Mouse (Mus musculus) CH12.LX (cell line): ENCODE results near the gene Pde4dip. TPM values are rescaled to one million over a fixed set of nuclear protein-coding genes. Genes with fewer than 3 reads are reported as not detected.

Experiments
- DNase-seq: peaks from one replicate; pipeline ENCODE4 v3.0.0-alpha.2; 2013; ENCODE audit errors: extremely low read depth
- H3K27ac ChIP-seq: 2 replicates; pipeline ENCODE4 v1.5.1; 2012; ENCODE audit warnings: low read depth, mild to moderate bottlenecking, control low read depth, moderate library complexity; ENCODE audit not compliant: insufficient read depth
- H3K27me3 ChIP-seq: replicated peaks from 2 replicates; pipeline ENCODE3; 2012; ENCODE audit warnings: inconsistent platforms
- H3K36me3 ChIP-seq, 2 experiments: replicated peaks in 1 of 2; 2 replicates each; pipeline versions ENCODE3 to v1.6.1; 2012; ENCODE audit warnings: inconsistent platforms in 1 of 2, low read length in 1 of 2, mild to moderate bottlenecking in 1 of 2, mixed read lengths in 1 of 2, moderate library complexity in 1 of 2; ENCODE audit not compliant: control insufficient read depth in 1 of 2, insufficient read depth in 1 of 2
- H3K4me1 ChIP-seq, 2 experiments: 2 replicates each; pipeline ENCODE4 v1.6.1; 2012; ENCODE audit warnings: inconsistent platforms in 1 of 2, moderate library complexity in 1 of 2; ENCODE audit not compliant: insufficient read depth in 2 of 2, control insufficient read depth in 1 of 2
- H3K4me2 ChIP-seq: 2 replicates; pipeline ENCODE4 v1.6.1; 2012; ENCODE audit warnings: low read depth, mild to moderate bottlenecking, control low read depth; ENCODE audit not compliant: poor library complexity, insufficient read depth, severe bottlenecking
- H3K4me3 ChIP-seq, 3 experiments: fragments of 150-350 bp in 1 of 3; sonication (generic) in 1 of 3; replicated peaks in 1 of 3; 2 replicates each; pipeline versions ENCODE3 to v1.5.1; 2011 to 2012; ENCODE audit warnings: low read depth in 2 of 3, low read length in 2 of 3, mild to moderate bottlenecking in 2 of 3, moderate library complexity in 2 of 3, control low read depth in 1 of 3, improper control_type of control experiment in 1 of 3, inconsistent platforms in 1 of 3, mixed read lengths in 1 of 3; ENCODE audit not compliant: poor library complexity in 1 of 3
- H3K79me2 ChIP-seq: replicated peaks from 2 replicates; pipeline ENCODE4 v1.6.1; 2012; ENCODE audit warnings: mild to moderate bottlenecking, moderate library complexity; ENCODE audit not compliant: control insufficient read depth, poor library complexity, insufficient read depth, severe bottlenecking; ENCODE audit errors: extremely low read depth
- H3K9ac ChIP-seq: 2 replicates; pipeline ENCODE4 v1.6.1; 2012; ENCODE audit warnings: low read depth, mild to moderate bottlenecking, control low read depth, moderate library complexity; ENCODE audit not compliant: insufficient read depth
- H3K9me3 ChIP-seq: replicated peaks from 2 replicates; pipeline ENCODE3; 2012; ENCODE audit warnings: low read length, inconsistent platforms, mixed read lengths
- BHLHE40 ChIP-seq: IDR thresholded peaks from 2 replicates; pipeline ENCODE4 v1.6.1; 2011; ENCODE audit warnings: mild to moderate bottlenecking, low read depth, low read length, improper control_type of control experiment
- CHD1 ChIP-seq: IDR thresholded peaks from 2 replicates; pipeline ENCODE4 v1.6.1; 2012; ENCODE audit warnings: low read depth, low read length, improper control_type of control experiment, inconsistent platforms
- CTCF ChIP-seq, 2 experiments: IDR thresholded peaks in 1 of 2; conservative IDR thresholded peaks in 1 of 2; 2 replicates each; pipeline ENCODE4 v1.5.1; 2011 to 2012; ENCODE audit warnings: low read depth in 2 of 2, low read length in 2 of 2, improper control_type of control experiment in 1 of 2, inconsistent platforms in 1 of 2, mild to moderate bottlenecking in 1 of 2, moderate library complexity in 1 of 2
- E2F4 ChIP-seq: IDR thresholded peaks from 2 replicates; pipeline ENCODE4 v1.6.1; 2011; ENCODE audit warnings: low read depth, low read length, improper control_type of control experiment; ENCODE audit not compliant: insufficient replicate concordance
- ELF1 ChIP-seq: IDR thresholded peaks from 2 replicates; pipeline ENCODE4 v1.6.1; 2014; ENCODE audit warnings: low read depth, mild to moderate bottlenecking, inconsistent platforms, low read length, improper control_type of control experiment
- EP300 ChIP-seq: IDR thresholded peaks from 2 replicates; pipeline ENCODE4 v1.6.1; 2011; ENCODE audit warnings: low read length, improper control_type of control experiment
- ETS1 ChIP-seq: conservative IDR thresholded peaks from 2 replicates; pipeline ENCODE4 v1.6.1; 2012; ENCODE audit warnings: low read depth, mild to moderate bottlenecking, inconsistent platforms, low read length, improper control_type of control experiment, moderate library complexity
- GABPA ChIP-seq: IDR thresholded peaks from 2 replicates; pipeline ENCODE4 v1.6.1; 2012; ENCODE audit warnings: low read depth, low read length, improper control_type of control experiment, inconsistent platforms; ENCODE audit not compliant: insufficient replicate concordance
- IRF4 ChIP-seq: IDR thresholded peaks from 2 replicates; pipeline ENCODE4 v1.6.1; 2014; ENCODE audit warnings: low read depth, mild to moderate bottlenecking, inconsistent platforms, low read length, improper control_type of control experiment
- JUN ChIP-seq: IDR thresholded peaks from 2 replicates; pipeline ENCODE4 v1.6.1; 2011; ENCODE audit warnings: low read depth, mild to moderate bottlenecking, low read length, improper control_type of control experiment, moderate library complexity; ENCODE audit not compliant: insufficient read depth
- JUND ChIP-seq: conservative IDR thresholded peaks from 2 replicates; pipeline ENCODE4 v1.6.1; 2011; ENCODE audit warnings: low read depth, low read length, improper control_type of control experiment
- KAT2A ChIP-seq: IDR thresholded peaks from 2 replicates; pipeline ENCODE4 v1.6.1; 2012; ENCODE audit warnings: low read length, improper control_type of control experiment, inconsistent platforms; ENCODE audit not compliant: insufficient replicate concordance
- MAFK ChIP-seq: IDR thresholded peaks from 2 replicates; pipeline ENCODE4 v1.6.1; 2011; ENCODE audit warnings: low read length, improper control_type of control experiment; ENCODE audit not compliant: insufficient replicate concordance
- MAX ChIP-seq: IDR thresholded peaks from 2 replicates; pipeline ENCODE4 v1.6.1; 2011; ENCODE audit warnings: low read length, improper control_type of control experiment
- MAZ ChIP-seq: IDR thresholded peaks from 2 replicates; pipeline ENCODE4 v1.6.1; 2012; ENCODE audit warnings: low read depth, mild to moderate bottlenecking, inconsistent platforms, low read length, improper control_type of control experiment, moderate library complexity
- MEF2A ChIP-seq: IDR thresholded peaks from 2 replicates; pipeline ENCODE4 v1.6.1; 2014; ENCODE audit warnings: low read depth, mild to moderate bottlenecking, inconsistent platforms, low read length, improper control_type of control experiment, borderline replicate concordance
- MXI1 ChIP-seq: IDR thresholded peaks from 2 replicates; pipeline ENCODE4 v1.6.1; 2011; ENCODE audit warnings: mild to moderate bottlenecking, low read depth, low read length, improper control_type of control experiment
- MYC ChIP-seq: IDR thresholded peaks from 2 replicates; pipeline ENCODE4 v1.6.1; 2011; ENCODE audit warnings: low read depth, mild to moderate bottlenecking, improper control_type of control experiment, low read length
- NELFE ChIP-seq: IDR thresholded peaks from 2 replicates; pipeline ENCODE4 v1.6.1; 2011; ENCODE audit warnings: low read depth, low read length, improper control_type of control experiment
- NRF1 ChIP-seq: IDR thresholded peaks from 2 replicates; pipeline ENCODE4 v1.6.1; 2014; ENCODE audit warnings: low read depth, mild to moderate bottlenecking, inconsistent platforms, low read length, improper control_type of control experiment, moderate library complexity
- PAX5 ChIP-seq: IDR thresholded peaks from 2 replicates; pipeline ENCODE4 v1.6.1; 2012; ENCODE audit warnings: low read length, inconsistent platforms, mixed read lengths
- POLR2A ChIP-seq: IDR thresholded peaks from 2 replicates; pipeline ENCODE4 v1.6.1; 2011; ENCODE audit warnings: low read depth, mild to moderate bottlenecking, improper control_type of control experiment, low read length
- POLR2AphosphoS2 ChIP-seq: IDR thresholded peaks from 2 replicates; pipeline ENCODE4 v1.6.1; 2011; ENCODE audit warnings: low read depth, low read length, improper control_type of control experiment
- RAD21 ChIP-seq: IDR thresholded peaks from 2 replicates; pipeline ENCODE4 v1.6.1; 2011; ENCODE audit warnings: low read depth, mild to moderate bottlenecking, low read length, improper control_type of control experiment, moderate library complexity
- RCOR1 ChIP-seq: conservative IDR thresholded peaks from 2 replicates; pipeline ENCODE4 v1.6.1; 2012; ENCODE audit warnings: low read depth, mild to moderate bottlenecking, inconsistent platforms, low read length, improper control_type of control experiment
- SIN3A ChIP-seq: IDR thresholded peaks from 2 replicates; pipeline ENCODE4 v1.6.1; 2012; ENCODE audit warnings: low read length, improper control_type of control experiment, inconsistent platforms
- SMC3 ChIP-seq: IDR thresholded peaks from 2 replicates; pipeline ENCODE4 v1.6.1; 2011; ENCODE audit warnings: low read depth, low read length, improper control_type of control experiment
- TBP ChIP-seq: conservative IDR thresholded peaks from 2 replicates; pipeline ENCODE4 v1.6.1; 2011; ENCODE audit warnings: low read depth, low read length, improper control_type of control experiment
- TCF12 ChIP-seq: IDR thresholded peaks from 2 replicates; pipeline ENCODE4 v1.6.1; 2014; ENCODE audit warnings: low read depth, mild to moderate bottlenecking, inconsistent platforms, low read length, improper control_type of control experiment
- UBTF ChIP-seq: IDR thresholded peaks from 2 replicates; pipeline ENCODE4 v1.6.1; 2012; ENCODE audit warnings: low read depth, mild to moderate bottlenecking, inconsistent platforms, low read length, improper control_type of control experiment, moderate library complexity
- USF1 ChIP-seq: IDR thresholded peaks from 2 replicates; pipeline ENCODE4 v1.6.1; 2014; ENCODE audit warnings: low read depth, mild to moderate bottlenecking, inconsistent platforms, low read length, improper control_type of control experiment
- USF2 ChIP-seq: conservative IDR thresholded peaks from 2 replicates; pipeline ENCODE4 v1.6.1; 2011; ENCODE audit warnings: low read depth, low read length, improper control_type of control experiment
- ZC3H11A ChIP-seq: IDR thresholded peaks from 2 replicates; pipeline ENCODE4 v1.6.1; 2012; ENCODE audit warnings: low read depth, mild to moderate bottlenecking, inconsistent platforms, low read length, improper control_type of control experiment
- ZKSCAN1 ChIP-seq: IDR thresholded peaks from 2 replicates; pipeline ENCODE4 v1.6.1; 2012; ENCODE audit warnings: low read depth, inconsistent platforms, low read length, improper control_type of control experiment, borderline replicate concordance
- ZMIZ1 ChIP-seq: IDR thresholded peaks from 2 replicates; pipeline ENCODE4 v1.6.1; 2012; ENCODE audit warnings: low read depth, mild to moderate bottlenecking, inconsistent platforms, low read length, improper control_type of control experiment
- ZNF384 ChIP-seq: IDR thresholded peaks from 2 replicates; pipeline ENCODE4 v1.6.1; 2012; ENCODE audit warnings: low read depth, low read length, improper control_type of control experiment, inconsistent platforms
- dilution Hi-C: fragments of 300-500 bp; cut with MboI; formaldehyde crosslinking; loops from 2 replicates; pipeline ENCODE4 v1.14.3; 2020; ENCODE audit warnings: low sequenced_read_pairs; ENCODE audit not compliant: extremely low pct_unique_long_range_greater_than_20kb, extremely low pct_ligation_motif_present
- in situ Hi-C: fragments of 300-500 bp; cut with MboI; formaldehyde crosslinking; loops from 3 replicates; pipeline ENCODE4 v1.14.3; 2019; ENCODE audit warnings: low sequenced_read_pairs, low pct_ligation_motif_present, low pct_unique_long_range_greater_than_20kb, mixed read lengths
- polyA plus RNA-seq: library from polyadenylated mRNA; unstranded; fragments of >175 nt; gene quantifications from 2 replicates; pipeline ENCODE4 v1.2.1, GENCODE M21; 2012; ENCODE audit warnings: low read depth; ENCODE audit not compliant: insufficient read length
- total RNA-seq, 2 experiments: library from RNA; depleted of rRNA; stranded (reverse); fragments of 300-350 nt in 1 of 2; fragments of >200 nt in 1 of 2; gene quantifications; 2 replicates each; pipeline ENCODE4 v1.2.3; 2012 to 2014

Gene Pde4dip
- total and polyA plus RNA-seq, 3 experiments = 12.4 to 21.7 (median 15.2) TPM

- Histone ChIP-seq H3K9me3 (no peaks in the 10 kb centered on the region), H3K9ac (peak overlapping the region; percentile 53), H3K4me3 (peak overlapping the region; percentile 73 to 93 (median 80)), H3K4me2 (no peak overlapping the region; the same call in 1 of the 2 replicates), H3K79me2 (peaks cover 16% of the 10 kb centered on the region; the same call in 1 of the 2 replicates), H3K27me3 (no peaks in the 10 kb centered on the region), H3K4me1 (peaks cover 0 to 32% of the 10 kb centered on the region in 2 experiments; a peak in 2 of 4 replicates), H3K36me3 (peaks cover 0 to 14% of the 10 kb centered on the region in 2 experiments), H3K27ac (peak overlapping the region; percentile 40; the same call in 1 of the 2 replicates)
- in situ Hi-C loops = loop anchor here (5.0 to 25.0 kb wide), 3 partner anchors 86 to 569 kb away; partner anchors contain the start of gene Phgdh
- peak; percentile 92 for DNase-seq
- dilution Hi-C loops = no loop called here
- TF ChIP-seq USF2 (peak; percentile 78), EP300 (no peak), KAT2A (peak; percentile 84; the same call in 1 of the 2 replicates), ZC3H11A (no peak), SIN3A (no peak; the same call in 1 of the 2 replicates), IRF4 (peak; percentile 12; the same call in 1 of the 2 replicates), POLR2A (peak; percentile 74), MYC (peak; percentile 57), MAFK (no peak), ELF1 (0 out of 2 replicates have a peak, but pooled peaks have one; percentile 23), MAX (peak; percentile 62; the same call in 1 of the 2 replicates), SMC3 (peak; percentile 60), ZKSCAN1 (no peak), USF1 (peak; percentile 75), ZNF384 (no peak), E2F4 (no peak), NELFE (peak; percentile 70), CHD1 (no peak), MAZ (peak; percentile 67), ZMIZ1 (no peak; the same call in 1 of the 2 replicates), TBP (0 out of 2 replicates have a peak, but pooled peaks have one; percentile 14), NRF1 (peak; percentile 89), CTCF (conservative IDR thresholded peaks at IDR 0.05 in 1 of 2, IDR thresholded peaks at IDR 0.05 in 1 of 2; ENCODE audit: low read depth in 2 of 2, low read length in 2 of 2) (peak in 1 of 2 experiments; percentile 78; a peak in 2 of 4 replicates), RAD21 (peak; percentile 75), RCOR1 (no peak), UBTF (0 out of 2 replicates have a peak, but pooled peaks have one; percentile 26), GABPA (peak; percentile 23; the same call in 1 of the 2 replicates), MXI1 (no peak; the same call in 1 of the 2 replicates), BHLHE40 (peak; percentile 81), JUND (no peak), POLR2AphosphoS2 (no peak), JUN (no peak), ETS1 (no peak), TCF12 (peak; percentile 13; the same call in 1 of the 2 replicates), PAX5 (no peak), MEF2A (no peak)
Measured at GRCm38 (mm10) chr3:97767771-97768762, 120.4 kb downstream of the Pde4dip start.
